Mouse (Mus musculus) layer of hippocampus, postnatal 14 days (tissue): ENCODE results near the gene Pde6h. TPM values are rescaled to one million over a fixed set of nuclear protein-coding genes. Genes with fewer than 3 reads are reported as not detected.

ENCODE experiments used
- DNase-seq, 2 experiments: peaks; one replicate each; pipeline ENCODE4 v3.0.0; 2021 to 2022; ENCODE audit warnings: low spot score in 2 of 2, mixed read lengths in 1 of 2
- total RNA-seq, 2 experiments: library from RNA; stranded (reverse); gene quantifications; 2 replicates each; pipeline ENCODE4 v1.2.3; 2021

Pde6h gene
- total RNA-seq, 2 experiments from 2014 or later, result 1.2 to 1.8 TPM

- DNase-seq, result peak in 1 of 2 experiments; percentile 43
These were observed 45.2 kb downstream of the Pde6h start for GRCm38 (mm10) chr6:136968877-136969276.

- DNase-seq, result no peak
These were observed 55.8 kb downstream of the Pde6h start for GRCm38 (mm10) chr6:136979274-136980082.

- peak in 1 of 2 experiments; percentile 55 for DNase-seq
These were observed 56.7 kb downstream of the Pde6h start for GRCm38 (mm10) chr6:136980331-136980746.

DNA sequence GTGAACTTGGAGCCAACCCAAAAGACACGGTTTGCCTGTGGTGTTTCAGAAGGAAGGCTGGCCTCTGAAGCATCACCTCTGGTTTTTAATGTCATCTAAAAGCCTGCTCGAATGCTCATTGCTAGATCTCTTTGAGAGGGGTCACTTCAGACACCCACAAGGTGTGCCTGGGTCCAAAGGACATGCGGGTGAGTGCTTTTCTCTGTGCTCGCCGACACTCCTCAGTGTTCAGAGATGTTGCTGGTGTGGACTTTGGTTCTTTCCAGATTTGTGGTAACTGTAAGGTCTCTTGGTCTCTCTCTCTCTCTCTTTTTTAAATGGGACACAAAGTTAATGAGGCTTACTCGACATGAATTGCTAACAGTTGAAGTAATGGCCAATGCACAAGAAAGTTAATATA is 58.9 kb downstream of the Pde6h start:
- DNase-seq, result no peak

DNA sequence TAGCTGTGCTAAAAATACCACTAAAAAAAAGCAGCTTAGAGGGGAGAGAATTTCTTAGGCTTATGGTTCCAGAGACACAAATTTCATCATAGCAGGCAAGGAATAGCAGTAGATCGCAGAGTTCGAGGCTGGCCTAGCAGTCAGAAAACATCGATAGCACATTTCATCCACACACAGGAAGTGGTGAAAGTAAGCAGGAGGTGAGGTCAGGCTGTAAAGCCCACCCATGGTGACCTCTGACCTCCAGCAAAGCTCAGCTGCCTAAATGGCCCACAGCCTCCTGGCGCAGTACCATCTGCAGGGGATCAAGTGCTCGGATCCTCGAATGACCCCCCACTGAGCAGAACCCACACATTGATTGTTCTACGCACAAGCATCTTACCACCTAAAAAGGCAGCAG is 59.6 kb downstream of the Pde6h start:
- no peak for DNase-seq

DNA sequence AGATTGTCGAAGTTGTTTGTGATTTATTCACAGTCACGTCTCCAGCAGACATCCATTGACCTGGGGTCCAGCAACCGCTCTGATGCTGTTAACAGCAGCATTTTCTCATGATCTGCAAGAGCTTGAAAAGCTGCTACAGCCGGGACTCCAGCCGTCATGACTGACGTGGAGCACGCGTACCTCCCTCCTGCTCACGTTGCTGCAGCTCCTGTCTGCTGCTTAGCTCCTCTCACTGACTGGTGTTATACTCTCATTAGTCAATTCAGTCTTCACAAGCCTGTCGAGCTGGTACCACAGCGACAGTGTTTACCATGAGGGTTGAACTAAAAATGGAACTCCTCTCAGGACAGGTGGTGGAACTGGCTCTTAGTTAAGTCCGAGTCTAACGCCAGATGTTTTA is 62.4 kb downstream of the Pde6h start:
- no peak for DNase-seq

- no peak for DNase-seq
These were observed 63.1 kb downstream of the Pde6h start for GRCm38 (mm10) chr6:136986718-136987117.

DNA sequence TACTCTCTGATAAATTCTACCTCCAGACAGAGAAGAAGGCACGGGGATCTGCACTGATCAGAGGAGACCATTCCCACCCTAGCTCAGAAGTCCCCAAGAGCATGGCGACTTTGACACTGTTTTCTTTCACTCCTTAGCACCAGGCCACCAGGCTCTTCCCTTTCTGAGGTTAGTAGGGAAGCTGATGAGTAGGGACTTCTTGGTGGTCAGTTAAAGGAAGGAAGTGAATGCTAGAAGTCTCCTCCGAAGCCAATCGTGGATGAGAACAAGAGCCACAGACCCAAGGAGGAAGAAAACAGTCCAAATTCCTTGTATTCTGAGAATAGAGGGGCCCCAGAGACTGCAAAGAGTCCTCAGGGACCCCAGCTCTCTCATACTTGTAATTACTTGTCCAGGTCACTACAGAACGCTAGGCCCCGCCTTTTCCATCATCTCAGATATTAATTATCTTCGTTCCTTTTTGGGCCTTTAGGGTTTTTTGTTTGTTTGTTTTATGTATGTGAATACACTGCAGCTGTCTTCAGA is 65.0 kb downstream of the Pde6h start:
- no peak for DNase-seq

DNA sequence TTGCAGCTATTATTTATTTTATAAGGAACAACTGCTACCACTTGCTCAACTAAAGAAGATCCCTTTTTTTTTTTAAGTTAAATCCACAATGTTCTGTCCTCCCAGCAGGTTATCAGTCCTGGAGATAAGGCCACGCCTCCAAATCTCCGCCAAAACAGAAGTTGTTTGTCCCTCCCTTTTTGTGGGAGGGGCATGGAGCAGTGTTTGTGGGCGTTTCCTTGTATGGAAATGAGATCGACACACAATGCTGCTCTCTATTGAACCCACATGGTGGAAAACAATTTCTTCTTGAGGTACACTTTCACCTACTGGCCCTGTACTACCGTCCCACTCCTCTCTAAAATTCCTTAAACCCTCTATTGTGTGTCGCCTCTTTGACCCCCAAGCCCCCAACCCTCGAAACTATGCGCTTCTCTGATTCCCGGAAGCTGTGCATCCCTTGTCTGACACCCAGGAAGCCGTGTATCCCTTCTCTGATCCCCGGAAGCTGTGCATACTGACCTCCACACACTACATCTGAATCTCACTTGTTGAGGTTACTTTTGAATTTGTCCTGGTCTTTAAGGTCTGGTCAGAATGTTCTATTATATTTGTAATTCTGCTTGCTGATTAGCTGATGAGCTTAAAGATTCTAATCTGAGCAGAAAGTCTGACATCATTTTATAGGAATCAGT is 66.3 kb downstream of the Pde6h start:
- DNase-seq, result no peak

DNA sequence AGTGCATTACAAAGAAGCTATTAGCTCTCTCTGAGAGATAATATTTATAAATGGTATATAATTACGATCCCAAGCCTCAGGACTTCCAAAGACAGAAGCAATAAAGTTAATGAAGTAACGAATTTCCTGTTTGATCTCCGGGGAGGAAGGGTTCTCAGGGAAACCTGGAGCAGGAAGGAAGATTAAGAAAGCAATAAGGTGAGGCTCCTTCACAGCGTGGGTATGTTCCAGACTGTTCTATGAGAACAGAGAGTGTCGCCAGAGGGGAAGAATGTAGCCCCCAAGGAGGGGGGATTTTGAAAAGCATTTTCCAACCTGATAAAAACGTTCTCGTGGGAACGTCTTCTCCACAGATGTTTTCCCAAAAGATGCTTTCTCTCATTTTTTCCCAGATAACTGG is 66.9 kb downstream of the Pde6h start:
- no peak for DNase-seq

DNA sequence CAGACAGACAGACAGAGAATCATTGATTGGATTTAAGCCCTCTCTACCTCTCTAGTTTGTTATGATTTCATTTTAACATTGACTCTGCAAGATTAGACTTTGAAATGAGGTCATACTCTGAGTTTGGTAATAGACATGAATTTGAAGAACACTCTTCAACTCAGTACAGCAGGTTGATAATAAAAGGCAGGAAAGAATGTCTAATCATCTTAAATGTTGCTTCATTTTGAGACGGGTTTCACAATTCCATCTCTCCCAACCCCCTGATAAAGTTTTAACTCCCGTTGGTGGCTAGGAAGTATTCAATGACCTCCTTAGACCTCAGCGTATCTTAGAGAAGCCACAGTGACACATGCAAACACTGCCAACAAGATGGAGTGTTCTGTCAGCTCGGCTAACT is 69.9 kb downstream of the Pde6h start:
- no peak for DNase-seq

DNA sequence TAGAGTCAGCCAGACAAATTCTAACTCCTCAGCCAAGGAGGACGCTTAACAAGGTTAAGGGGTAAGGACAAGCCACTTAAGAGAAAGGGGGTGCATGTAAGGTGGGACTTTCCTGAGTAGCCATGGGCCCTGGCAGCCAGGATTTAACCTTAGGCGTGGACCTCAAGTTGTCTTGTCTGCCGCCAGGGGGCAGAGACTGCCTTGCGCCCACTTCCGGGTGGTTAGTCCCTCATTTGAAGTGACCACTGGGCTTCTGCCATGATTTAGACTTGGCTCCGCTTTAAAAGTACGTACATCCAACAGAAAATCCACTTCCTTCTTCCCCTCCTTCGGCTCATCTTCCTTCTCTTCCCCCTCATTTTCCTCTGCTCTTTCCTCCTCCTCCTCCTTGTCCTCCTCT is 71.9 kb downstream of the Pde6h start:
- no peak for DNase-seq

DNA sequence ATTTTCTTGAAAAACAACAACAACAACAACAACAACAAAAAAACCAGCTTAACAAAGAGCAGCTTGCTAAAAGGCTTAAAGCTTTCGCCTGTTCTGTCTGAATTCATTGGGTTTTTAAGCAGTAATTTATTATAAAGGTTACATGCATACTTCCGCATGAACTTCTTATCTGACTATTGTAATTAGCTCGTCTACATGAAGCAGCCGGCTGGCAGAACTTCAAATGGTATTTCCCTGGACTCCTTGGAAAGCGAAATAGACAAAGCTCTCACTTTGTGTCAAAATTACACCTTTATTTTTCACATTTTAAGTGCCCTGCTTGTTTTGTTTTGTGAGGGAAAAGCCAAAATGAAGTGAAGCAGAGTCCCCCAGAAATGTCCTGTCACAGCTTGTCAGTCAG is 72.7 kb downstream of the Pde6h start:
- no peak for DNase-seq

DNA sequence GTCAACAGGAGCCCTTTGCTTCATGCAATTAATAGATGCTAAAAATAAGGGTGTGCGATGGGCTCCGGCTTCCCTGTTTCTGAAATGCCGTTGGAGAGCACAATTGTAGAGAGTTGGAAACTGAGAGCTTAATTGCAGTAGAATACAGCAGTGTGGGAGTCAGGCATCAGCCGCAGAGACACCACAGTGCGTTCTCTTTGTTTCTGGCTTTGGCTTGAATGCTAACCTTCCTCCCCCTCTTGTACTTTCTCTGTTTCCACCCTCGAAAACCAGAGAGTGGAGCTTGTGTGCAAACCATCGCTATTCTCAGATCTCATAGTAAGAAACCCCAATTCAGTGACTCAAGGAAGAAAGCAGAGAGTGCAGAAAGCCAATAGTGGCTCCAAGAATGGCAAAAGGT is 74.5 kb downstream of the Pde6h start:
- peak; percentile 26 to 51 for DNase-seq

DNA sequence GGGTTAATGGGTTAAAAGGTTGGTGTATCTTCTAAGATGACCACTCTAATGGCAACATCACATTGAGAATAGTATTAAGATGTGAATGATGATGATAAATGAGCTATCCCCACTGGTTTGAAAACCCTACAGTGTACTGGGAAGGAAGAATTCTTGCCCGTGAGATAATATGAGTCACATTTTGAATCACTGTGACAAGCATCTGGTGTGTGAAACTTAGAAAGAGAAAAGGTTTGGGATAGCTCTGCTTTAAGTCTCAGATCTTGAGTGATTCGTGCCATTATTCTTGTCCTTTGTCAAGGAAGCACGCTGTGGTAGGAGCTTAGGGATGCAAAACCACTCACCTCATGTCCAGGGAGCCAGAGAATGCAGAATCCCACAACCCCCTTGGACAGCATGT is 75.4 kb downstream of the Pde6h start:
- no peak for DNase-seq

GRCm38 (mm10) chr6:136999707-137000446 is 76.2 kb downstream of the Pde6h start:
- DNase-seq, result no peak

- no peak for DNase-seq
These were observed 77.1 kb downstream of the Pde6h start for GRCm38 (mm10) chr6:137000706-137001105.

GRCm38 (mm10) chr6:137001267-137002168 is 77.9 kb downstream of the Pde6h start:
- no peak for DNase-seq

DNA sequence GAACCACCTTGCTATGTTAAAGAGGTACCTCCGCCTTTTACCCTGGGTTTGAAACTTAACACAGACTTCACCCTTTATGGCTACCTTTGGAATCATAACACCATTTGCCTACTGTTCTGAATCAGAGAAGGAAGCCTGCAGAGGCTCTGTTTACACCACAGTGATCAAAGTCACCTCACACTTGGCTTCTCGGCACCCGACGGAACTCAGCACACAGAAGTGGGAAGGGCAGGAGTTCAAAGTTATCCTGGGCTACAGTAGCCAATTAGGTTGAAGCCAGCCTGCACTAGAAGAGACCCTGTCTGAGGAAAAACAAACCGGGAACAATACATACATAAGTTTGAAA is 78.5 kb downstream of the Pde6h start:
- DNase-seq, result no peak

DNA sequence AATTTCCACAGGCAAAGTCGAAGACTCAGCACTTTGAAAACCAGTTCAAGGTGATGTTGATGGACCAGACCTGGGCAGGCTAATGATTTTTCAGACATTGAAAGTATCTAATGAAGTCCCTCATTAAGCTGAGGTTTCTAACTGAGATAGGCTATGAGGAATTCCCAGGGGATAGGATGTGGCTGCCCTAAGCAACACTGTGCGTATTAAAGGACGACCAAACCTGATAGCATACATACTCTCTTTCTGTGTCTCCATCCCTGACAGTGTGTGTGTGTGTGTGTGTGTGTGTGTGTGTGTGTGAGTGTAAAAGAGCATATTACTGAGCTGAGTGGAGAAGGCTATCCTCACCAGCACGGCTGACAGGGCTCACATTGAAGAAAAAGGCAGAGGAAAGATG is 80.7 kb downstream of the Pde6h start:
- DNase-seq, result no peak

- no peak for DNase-seq
These were observed 87.6 kb downstream of the Pde6h start for GRCm38 (mm10) chr6:137011187-137011586.
